17 mouse cellular contexts compared by ENCODE assay signal in the genomic region with DNA sequence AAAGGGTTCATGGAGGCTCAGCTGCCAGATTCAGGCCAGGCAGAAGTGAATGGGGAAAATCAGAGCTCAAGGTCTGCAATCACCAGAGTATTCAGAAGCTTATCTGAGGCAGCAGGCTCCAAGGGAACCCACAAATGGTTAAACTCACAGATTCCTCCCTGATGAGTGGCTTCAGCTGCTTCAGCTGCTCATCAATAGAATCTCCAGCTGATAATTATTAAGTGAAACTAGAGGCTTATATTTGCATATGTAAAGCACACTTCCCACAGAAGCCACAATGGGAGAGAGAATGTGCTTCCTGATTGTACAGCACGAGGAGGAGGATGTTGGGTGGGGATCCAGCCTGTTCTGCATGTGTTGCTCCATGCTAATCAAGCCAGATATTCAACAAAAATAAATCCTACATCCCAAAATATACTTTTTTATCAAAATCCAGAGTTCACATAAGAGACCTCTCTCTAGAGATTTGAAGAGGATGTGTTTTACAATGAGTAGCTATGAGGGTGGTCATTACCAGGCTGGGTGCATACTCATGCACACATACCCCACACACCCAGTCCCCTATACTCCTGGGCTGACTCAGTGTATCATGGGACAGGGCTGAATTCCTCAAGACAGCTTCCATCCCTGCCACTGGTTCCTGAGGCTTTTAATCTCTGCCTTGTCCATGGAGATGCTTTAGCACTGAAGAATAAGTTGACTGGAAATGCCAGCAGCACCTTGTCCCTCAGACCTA.
A peak's percentile ranks its signal among the peaks of the same experiment; 100 is the strongest.
DNase-seq lines count a peak whose midpoint lies in the region; ATAC-seq lines count a peak whose summit lies in the region.
"Had no signal": no experiment of that assay in that cellular context is flagged by ENCODE, and none has a peak within 500 bp of the region (broad histone marks: within the 10 kb centered on the region; RNA-seq: fewer than 3 reads in every experiment).

No protein-coding gene starts in this region.

- H3K36me3 ChIP-seq in midbrain, embryonic 12.5 days = no peaks in the 10 kb centered on the region
- no peaks in the 10 kb centered on the region for H3K36me3 ChIP-seq in midbrain, embryonic 16.5 days (ENCODE audit: control insufficient read depth, insufficient read depth, low read length)
- no peaks in the 10 kb centered on the region for H3K36me3 ChIP-seq in forebrain, embryonic 14.5 days (ENCODE audit: control insufficient read depth, insufficient read depth, low read length)
- H3K36me3 ChIP-seq: heart, embryonic 15.5 days; limb, embryonic 10.5 days had no signal

- peak; percentile 69 for ATAC-seq in midbrain, embryonic 12.5 days (ENCODE audit: low FRiP score, low read depth)
- no peak for ATAC-seq in midbrain, embryonic 16.5 days
- peak; percentile 92 for ATAC-seq in forebrain, embryonic 14.5 days
- ATAC-seq in cerebellum, adult (ENCODE audit: insufficient number of reproducible peaks, low FRiP score, low TSS enrichment) = no peak
- ATAC-seq in granulocyte monocyte progenitor cell, adult 5-6 weeks (replicated peaks; ENCODE audit: poor library complexity, severe bottlenecking) = no peak
- ATAC-seq: Patski had no signal

- H3K4me2 ChIP-seq in midbrain, embryonic 12.5 days (replicated peaks) = no peak overlapping the region
- no peak overlapping the region for H3K4me2 ChIP-seq in midbrain, embryonic 16.5 days (ENCODE audit: low read length)
- H3K4me2 ChIP-seq in forebrain, embryonic 14.5 days (ENCODE audit: low read length) = no peak overlapping the region
- H3K4me2 ChIP-seq: heart, embryonic 15.5 days had no signal

- WGBS in midbrain, embryonic 12.5 days = 22% methylated on average over 1 of the region's 1 CpGs
- WGBS in midbrain, embryonic 16.5 days = 9% methylated on average over 1 of the region's 1 CpGs
- 0% methylated on average over 1 of the region's 1 CpGs for WGBS in forebrain, embryonic 14.5 days

- no peak overlapping the region for H3K9ac ChIP-seq in midbrain, embryonic 12.5 days (replicated peaks)
- no peak overlapping the region for H3K9ac ChIP-seq in midbrain, embryonic 16.5 days (ENCODE audit: low read depth, low read length)
- no peak overlapping the region for H3K9ac ChIP-seq in forebrain, embryonic 14.5 days (ENCODE audit: low read length)
- H3K9ac ChIP-seq: heart, embryonic 15.5 days had no signal

- no peak overlapping the region for H3K27ac ChIP-seq in midbrain, embryonic 12.5 days (replicated peaks)
- H3K27ac ChIP-seq in midbrain, embryonic 16.5 days (ENCODE audit: low read length) = no peak overlapping the region
- H3K27ac ChIP-seq in forebrain, embryonic 14.5 days (ENCODE audit: low read depth, low read length) = peak overlapping the region; percentile 58
- H3K27ac ChIP-seq: heart, embryonic 15.5 days; limb, embryonic 10.5 days; stomach, postnatal 0 days had no signal

- no peaks in the 10 kb centered on the region for H3K9me3 ChIP-seq in midbrain, embryonic 12.5 days
- no peaks in the 10 kb centered on the region for H3K9me3 ChIP-seq in midbrain, embryonic 16.5 days (replicated peaks; ENCODE audit: control insufficient read depth, low read length, poor library complexity, severe bottlenecking)
- H3K9me3 ChIP-seq in forebrain, embryonic 14.5 days (replicated peaks; ENCODE audit: control insufficient read depth, low read length) = no peaks in the 10 kb centered on the region
- H3K9me3 ChIP-seq: heart, embryonic 15.5 days; limb, embryonic 10.5 days had no signal

- peaks cover 9% of the 10 kb centered on the region; the same call in 1 of the 2 replicates for H3K4me1 ChIP-seq in midbrain, embryonic 12.5 days
- no peaks in the 10 kb centered on the region for H3K4me1 ChIP-seq in midbrain, embryonic 16.5 days (ENCODE audit: control insufficient read depth, insufficient read depth, low read length)
- peaks cover 10% of the 10 kb centered on the region; the same call in 1 of the 2 replicates for H3K4me1 ChIP-seq in forebrain, embryonic 14.5 days (ENCODE audit: control insufficient read depth, insufficient read depth, low read length)
- H3K4me1 ChIP-seq: heart, embryonic 15.5 days; limb, embryonic 10.5 days had no signal

- DNase-seq in forebrain, embryonic 14.5 days (ENCODE audit: low spot score) = peak; percentile 86
- DNase-seq in layer of hippocampus, adult 8-10 months (ENCODE audit: low spot score in 2 of 2) = peak; percentile 35 to 61
- DNase-seq in gastrocnemius, postnatal 25 days = no peak
- DNase-seq: adrenal gland, adult 8-10 months; gastrocnemius, postnatal 10 days; kidney, postnatal 25 days; lung, postnatal 4 days had no signal

- H3K27me3 ChIP-seq in midbrain, embryonic 12.5 days = no peaks in the 10 kb centered on the region
- H3K27me3 ChIP-seq in midbrain, embryonic 16.5 days (ENCODE audit: control insufficient read depth, insufficient read depth, low read depth, low read length) = no peaks in the 10 kb centered on the region
- no peaks in the 10 kb centered on the region for H3K27me3 ChIP-seq in forebrain, embryonic 14.5 days (replicated peaks; ENCODE audit: control insufficient read depth, insufficient read depth, low read length)
- H3K27me3 ChIP-seq: heart, embryonic 15.5 days; Patski had no signal

- H3K4me3 ChIP-seq in midbrain, embryonic 12.5 days = no peak overlapping the region
- H3K4me3 ChIP-seq in midbrain, embryonic 16.5 days (ENCODE audit: low read depth, low read length) = no peak overlapping the region
- H3K4me3 ChIP-seq in forebrain, embryonic 14.5 days (ENCODE audit: low read depth, low read length) = no peak overlapping the region
- H3K4me3 ChIP-seq: erythroblast, embryonic 14.5 days; heart, embryonic 15.5 days; limb, embryonic 10.5 days; myocyte had no signal

Comparison
In these comparisons a context has a peak if more than half of its experiments do, and no peak if none do; other contexts are left out.
1. ATAC-seq: peak in midbrain, embryonic 12.5 days (single experiment) and forebrain, embryonic 14.5 days (single experiment); none in midbrain, embryonic 16.5 days (single experiment), cerebellum, adult (single experiment) and granulocyte monocyte progenitor cell, adult 5-6 weeks (single experiment).